In genomic region chr5:15935831-15936710, GRCm38 (mm10) we compare ENCODE assay signal across 8 mouse cellular contexts. TPM values are rescaled to one million over a fixed set of nuclear protein-coding genes. Genes with fewer than 3 reads are reported as not detected.
A peak's percentile ranks its signal among the peaks of the same experiment; 100 is the strongest.
DNase-seq lines count a peak whose midpoint lies in the region; ATAC-seq and TF ChIP-seq lines count a peak whose summit lies in the region.

No protein-coding gene starts in this region.

- peaks cover 47% of the 10 kb centered on the region for H3K79me3 ChIP-seq in C2C12 (ENCODE audit: low read depth)

- H3K36me3 ChIP-seq in C2C12 (ENCODE audit: control insufficient read depth, insufficient read depth) = peaks cover 5% of the 10 kb centered on the region
- no peaks in the 10 kb centered on the region for H3K36me3 ChIP-seq in intestine, embryonic 14.5 days (ENCODE audit: control insufficient read depth, insufficient read depth, low read length)

- TF ChIP-seq POLR2A in olfactory bulb, adult 2 months (IDR thresholded peaks at IDR 0.05; ENCODE audit: insufficient read depth, low read depth, low read length) = no peak

- DNase-seq in gastrocnemius, adult 2 months = no peak
- DNase-seq in gastrocnemius, postnatal 4 days (ENCODE audit: low spot score in 2 of 2) = no peak
- peak; percentile 41 for DNase-seq in embryo, embryonic 11 days
- no peak for DNase-seq in intestine, embryonic 14.5 days (ENCODE audit: low spot score)
- DNase-seq in adrenal gland, adult 18-20 months (ENCODE audit: low spot score in 2 of 2) = no peak
- DNase-seq in lung, postnatal 14 days = no peak

- intact Hi-C loops in gastrocnemius, adult 2 months (cut with DNase I) = loop anchor here (2.0 to 10.0 kb wide), 2 partner anchors 33 to 269 kb away; no protein-coding TSS in a partner anchor

- peak overlapping the region; percentile 74 for H3K4me2 ChIP-seq in intestine, embryonic 14.5 days (ENCODE audit: low read length)

- H3K9me3 ChIP-seq in intestine, embryonic 14.5 days (ENCODE audit: control insufficient read depth, low read length) = no peaks in the 10 kb centered on the region

- H3K79me2 ChIP-seq in C2C12 (ENCODE audit: control insufficient read depth, insufficient read depth) = peaks cover 59% of the 10 kb centered on the region

- WGBS in intestine, embryonic 14.5 days = 27% methylated on average over 14 of the region's 14 CpGs
- 23% methylated on average over 14 of the region's 14 CpGs for WGBS in olfactory bulb, adult 2 months

- H3K4me1 ChIP-seq in intestine, embryonic 14.5 days (replicated peaks; ENCODE audit: control insufficient read depth, insufficient read depth, low read length) = 0 out of 2 replicates have a peak, but pooled peaks cover 3% of the 10 kb centered on the region
- no peaks in the 10 kb centered on the region for H3K4me1 ChIP-seq in olfactory bulb, adult 2 months (ENCODE audit: control insufficient read depth, insufficient read depth, low read length)

- H3K27me3 ChIP-seq in C2C12 (ENCODE audit: control insufficient read depth, insufficient read depth, insufficient read length) = no peaks in the 10 kb centered on the region
- peaks cover 9% of the 10 kb centered on the region; the same call in 1 of the 2 replicates for H3K27me3 ChIP-seq in intestine, embryonic 14.5 days (replicated peaks; ENCODE audit: control insufficient read depth, insufficient read depth, low read length)

- ATAC-seq in intestine, embryonic 14.5 days (replicated peaks; ENCODE audit: low FRiP score, low TSS enrichment, low read depth) = no peak

- H3K9ac ChIP-seq in intestine, embryonic 14.5 days (ENCODE audit: low read length) = peak overlapping the region; percentile 82

- H3K27ac ChIP-seq in gastrocnemius, adult 2 months = peak overlapping the region; percentile 96
- no peak overlapping the region for H3K27ac ChIP-seq in intestine, embryonic 14.5 days (ENCODE audit: low read depth)
- H3K27ac ChIP-seq in olfactory bulb, adult 2 months (ENCODE audit: insufficient read depth, low read depth, low read length) = peak overlapping the region; percentile 100

- H3K4me3 ChIP-seq in gastrocnemius, adult 2 months = peak overlapping the region; percentile 90
- peak overlapping the region; percentile 80 for H3K4me3 ChIP-seq in C2C12 (ENCODE audit: insufficient read depth, poor library complexity, severe bottlenecking)
- peak overlapping the region; percentile 70 for H3K4me3 ChIP-seq in intestine, embryonic 14.5 days (ENCODE audit: low read depth, low read length)
- H3K4me3 ChIP-seq in olfactory bulb, adult 2 months (ENCODE audit: insufficient read depth, low read depth, low read length) = peak overlapping the region; percentile 99

- peak overlapping the region; percentile 45 for H3ac ChIP-seq in C2C12 (ENCODE audit: control insufficient read depth, insufficient read length, low read depth)

- TF ChIP-seq CTCF in gastrocnemius, adult 2 months (IDR thresholded peaks at IDR 0.05) = no peak
- TF ChIP-seq CTCF in C2C12 (IDR thresholded peaks at IDR 0.05; ENCODE audit: control insufficient read depth, insufficient read depth, insufficient read length) = no peak
- no peak for TF ChIP-seq CTCF in olfactory bulb, adult 2 months (IDR thresholded peaks at IDR 0.05; ENCODE audit: insufficient read depth, low read depth, low read length)

TF ChIP-seq in C2C12, 6 proteins besides CTCF, POLR2A, EP300 and RAD21:
- TF ChIP-seq MYOD1 (IDR thresholded peaks at IDR 0.05; ENCODE audit: control insufficient read depth, insufficient read length, low read depth) (no peak), USF1 (IDR thresholded peaks at IDR 0.05; ENCODE audit: low read depth) (no peak), MYOG (IDR thresholded peaks at IDR 0.05; ENCODE audit: control insufficient read depth, extremely low read depth, insufficient read length) (no peak), MAX (IDR thresholded peaks at IDR 0.05) (no peak), CEBPB (IDR thresholded peaks at IDR 0.05; ENCODE audit: low read depth) (no peak), FOSL1 (IDR thresholded peaks at IDR 0.05; ENCODE audit: insufficient read depth, low read length, poor library complexity, severe bottlenecking) (no peak)

RNA-seq across cellular contexts. Expression of gene Cacna2d1, which starts 1.6 kb away (rescaled TPM):
- total RNA-seq in gastrocnemius, adult 2 months (2021) = 100 to 1,000 TPM; 254 to 283 TPM
- total RNA-seq in gastrocnemius, postnatal 4 days (2021) = 100 to 1,000 TPM; 199 to 207 TPM
- polyA plus RNA-seq in C2C12 (2012; fragmentation: generic; extraction: Trizol) = 20.4 TPM
- polyA plus RNA-seq in intestine, embryonic 14.5 days (2014; fragmentation: Nextera tagmentation; extraction: Ambion mirVana) = 21.7 and 23.7 TPM in 2 replicates
- 62.5 and 184 TPM in 2 replicates for polyA plus RNA-seq in olfactory bulb, adult 2 months (2012; ENCODE audit: insufficient read depth, insufficient read length, low replicate concordance, missing spikeins)
- 100 to 1,000 TPM in 1 of 2 experiments, 10 to 100 TPM in 1; 85.7 to 140 TPM for total RNA-seq in adrenal gland, adult 18-20 months (2021)
